Mouse (Mus musculus) MEL (cell line): ENCODE measurements around the gene 9530077C05Rik.

Experiments used
- CHD2 ChIP-seq: IDR thresholded peaks from 2 replicates; pipeline ENCODE4 v1.6.1; 2011; ENCODE audit warnings: low read length, improper control_type of control experiment
- CTCF ChIP-seq, 3 experiments: IDR thresholded peaks in 2 of 3; conservative IDR thresholded peaks in 1 of 3; 2 replicates each; pipeline ENCODE4 v1.5.1; 2011 to 2012; ENCODE audit warnings: low read length in 3 of 3, low read depth in 2 of 3, mild to moderate bottlenecking in 2 of 3, improper control_type of control experiment in 1 of 3, inconsistent platforms in 1 of 3, mixed read lengths in 1 of 3, moderate library complexity in 1 of 3; ENCODE audit not compliant: control insufficient read depth in 1 of 3, insufficient read depth in 1 of 3, poor library complexity in 1 of 3, severe bottlenecking in 1 of 3
- E2F4 ChIP-seq: IDR thresholded peaks from 2 replicates; pipeline ENCODE4 v1.6.1; 2011; ENCODE audit warnings: low read depth, low read length, improper control_type of control experiment, borderline replicate concordance
- EP300 ChIP-seq, 2 experiments: IDR thresholded peaks; 2 replicates each; pipeline ENCODE4 v1.6.1; 2011; ENCODE audit warnings: improper control_type of control experiment in 2 of 2, low read length in 2 of 2, low read depth in 1 of 2, mild to moderate bottlenecking in 1 of 2
- GATA1 ChIP-seq: IDR thresholded peaks from 2 replicates; pipeline ENCODE4 v1.6.1; 2011; ENCODE audit warnings: low read depth, low read length, improper control_type of control experiment
- HCFC1 ChIP-seq: IDR thresholded peaks from 2 replicates; pipeline ENCODE4 v1.6.1; 2012; ENCODE audit warnings: low read depth, mild to moderate bottlenecking, inconsistent platforms, low read length, improper control_type of control experiment, moderate library complexity
- KAT2A ChIP-seq: conservative IDR thresholded peaks from 2 replicates; pipeline ENCODE4 v1.6.1; 2012; ENCODE audit warnings: low read depth, low read length, improper control_type of control experiment, inconsistent platforms
- MAFK ChIP-seq: IDR thresholded peaks from 2 replicates; pipeline ENCODE4 v1.6.1; 2011; ENCODE audit warnings: low read depth, mild to moderate bottlenecking, low read length, improper control_type of control experiment, borderline replicate concordance
- MAX ChIP-seq: IDR thresholded peaks from 2 replicates; pipeline ENCODE4 v1.6.1; 2011; ENCODE audit warnings: low read length, improper control_type of control experiment
- POLR2A ChIP-seq, 2 experiments: IDR thresholded peaks; 2 replicates each; pipeline ENCODE4 v1.6.1; 2011 to 2012; ENCODE audit warnings: low read length in 2 of 2, mild to moderate bottlenecking in 2 of 2, control low read depth in 1 of 2, improper control_type of control experiment in 1 of 2, low read depth in 1 of 2, moderate library complexity in 1 of 2; ENCODE audit not compliant: control insufficient read depth in 1 of 2, insufficient read depth in 1 of 2, poor library complexity in 1 of 2
- POLR2AphosphoS2 ChIP-seq: IDR thresholded peaks from 2 replicates; pipeline ENCODE4 v1.6.1; 2011; ENCODE audit warnings: low read length, improper control_type of control experiment
- SMC3 ChIP-seq: IDR thresholded peaks from 2 replicates; pipeline ENCODE4 v1.6.1; 2011; ENCODE audit warnings: low read depth, low read length, improper control_type of control experiment
- USF1 ChIP-seq: IDR thresholded peaks from 2 replicates; pipeline ENCODE4 v1.6.1; 2014; ENCODE audit warnings: low read depth, mild to moderate bottlenecking, inconsistent platforms, low read length, improper control_type of control experiment, moderate library complexity
- ZNF384 ChIP-seq: IDR thresholded peaks from 2 replicates; pipeline ENCODE4 v1.6.1; 2012; ENCODE audit warnings: low read depth, mild to moderate bottlenecking, inconsistent platforms, low read length, improper control_type of control experiment

DNA sequence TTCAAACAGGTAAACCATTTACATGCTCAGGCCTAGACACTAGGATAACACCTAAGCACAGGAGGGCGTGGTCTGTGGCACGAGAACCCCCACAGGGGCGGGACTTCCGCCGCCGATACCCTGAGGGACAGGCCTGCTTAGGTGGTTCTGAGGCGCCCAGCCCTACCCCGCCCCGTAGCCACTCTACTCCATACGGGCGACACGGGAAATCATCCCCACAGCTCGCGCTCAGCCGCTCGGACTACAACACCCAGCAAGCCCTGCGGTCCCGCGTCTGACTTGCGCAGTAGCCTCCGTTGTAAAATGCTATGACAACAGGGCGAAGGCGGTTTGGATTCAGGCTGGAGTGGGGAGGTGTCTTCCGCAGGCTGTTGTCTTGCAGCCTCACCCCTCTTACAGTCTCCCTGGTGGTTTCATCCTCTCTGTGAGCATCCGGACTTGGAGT is 64.1 kb downstream of the 9530077C05Rik start, which contains the start of gene Bbs9:
- 0 out of 6 replicates have a peak, but pooled peaks of 1 of the 3 experiments have one; percentile 1 for TF ChIP-seq CTCF (IDR thresholded peaks at IDR 0.05 in 2 of 3, conservative IDR thresholded peaks at IDR 0.05 in 1 of 3; ENCODE audit: control insufficient read depth in 1 of 3, insufficient read depth in 1 of 3, low read depth in 2 of 3, low read length in 3 of 3, poor library complexity in 1 of 3, severe bottlenecking in 1 of 3)
- no peak for TF ChIP-seq USF1
- no peak for TF ChIP-seq EP300 (IDR thresholded peaks at IDR 0.05; ENCODE audit: low read depth in 1 of 2, low read length in 2 of 2)
- TF ChIP-seq KAT2A, result no peak
- peak; percentile 59 to 84; a peak in 3 of 4 replicates for TF ChIP-seq POLR2A (IDR thresholded peaks at IDR 0.05; ENCODE audit: control insufficient read depth in 1 of 2, insufficient read depth in 1 of 2, low read depth in 1 of 2, low read length in 2 of 2, poor library complexity in 1 of 2)
- TF ChIP-seq HCFC1, result no peak
- TF ChIP-seq GATA1, result no peak
- no peak for TF ChIP-seq E2F4
- TF ChIP-seq MAFK, result no peak
- TF ChIP-seq SMC3, result no peak
- TF ChIP-seq POLR2AphosphoS2, result no peak
- no peak for TF ChIP-seq CHD2
- no peak for TF ChIP-seq MAX
- TF ChIP-seq ZNF384, result no peak
